Mouse (Mus musculus) right cerebral cortex, postnatal 25 days (tissue): ENCODE data around the gene C1qb.

Source experiments
- DNase-seq: peaks from one replicate; pipeline ENCODE4 v3.0.0; 2022

C1qb gene

DNA sequence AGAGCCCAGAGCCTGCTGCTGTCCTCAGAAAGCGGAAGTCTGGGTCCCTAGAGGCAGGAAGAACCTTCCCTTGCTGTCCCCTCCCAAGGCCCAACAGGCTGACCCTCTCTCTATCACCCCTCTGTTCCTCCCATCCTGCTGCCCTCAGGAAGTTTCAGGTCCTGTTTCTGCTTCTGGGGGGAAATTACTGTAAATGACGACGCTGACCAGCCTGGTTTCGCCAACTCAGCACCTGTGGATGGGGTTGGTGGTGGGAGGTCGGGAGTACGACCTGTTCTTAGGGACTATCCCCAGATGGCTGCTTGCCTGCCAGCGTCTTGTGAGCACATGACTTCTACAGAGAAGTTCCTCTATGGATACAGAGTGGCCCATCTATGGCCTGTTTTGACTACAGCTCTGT, at the start of gene C1qb:
Gene C1qb (minus strand): TSS at position 87 of the 400 bp plus-strand sequence.
- DNase-seq: no peak

DNA sequence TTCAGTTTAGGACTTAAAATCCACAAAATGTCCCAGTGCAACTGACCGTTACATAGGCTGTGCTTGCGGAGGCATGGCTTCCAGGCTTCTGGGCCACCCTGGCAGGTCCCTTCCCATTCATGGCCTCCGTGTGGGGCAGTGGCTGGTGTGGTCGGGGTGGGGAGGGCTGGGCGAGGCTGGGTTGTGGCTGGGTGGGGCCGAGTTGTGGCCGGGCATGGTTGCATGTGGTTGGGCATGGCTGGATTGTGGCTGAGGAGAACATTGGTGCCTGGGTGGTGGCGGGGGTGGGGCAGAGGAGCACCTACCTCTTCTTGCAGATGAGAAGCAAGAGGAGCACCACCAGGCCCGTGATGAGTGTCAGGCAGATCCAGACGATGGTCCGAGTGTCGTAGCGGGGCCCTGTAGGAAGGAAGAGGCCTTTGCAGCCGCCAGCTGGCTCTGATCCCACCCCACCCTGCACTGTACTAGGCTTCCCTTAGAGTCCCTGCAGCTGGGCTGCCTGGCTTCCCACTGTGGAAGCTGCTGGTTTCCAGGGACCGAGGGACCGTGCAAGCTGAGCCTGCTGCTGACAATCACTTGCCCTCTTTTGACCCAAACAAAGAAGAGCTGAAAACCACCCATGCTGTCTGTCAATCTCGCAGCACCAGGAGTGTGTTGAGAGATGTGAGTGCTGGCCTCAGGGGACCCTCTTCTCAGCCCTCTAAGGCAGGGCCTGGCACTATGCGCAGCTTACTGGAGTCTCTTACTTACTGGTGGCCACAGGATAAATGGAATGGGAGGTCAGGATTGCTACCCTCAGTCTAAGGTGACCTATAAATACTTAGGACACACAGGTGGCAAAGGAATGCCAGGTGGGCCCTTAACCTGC, 49.0 kb upstream of the C1qb start:
- no peak for DNase-seq

DNA sequence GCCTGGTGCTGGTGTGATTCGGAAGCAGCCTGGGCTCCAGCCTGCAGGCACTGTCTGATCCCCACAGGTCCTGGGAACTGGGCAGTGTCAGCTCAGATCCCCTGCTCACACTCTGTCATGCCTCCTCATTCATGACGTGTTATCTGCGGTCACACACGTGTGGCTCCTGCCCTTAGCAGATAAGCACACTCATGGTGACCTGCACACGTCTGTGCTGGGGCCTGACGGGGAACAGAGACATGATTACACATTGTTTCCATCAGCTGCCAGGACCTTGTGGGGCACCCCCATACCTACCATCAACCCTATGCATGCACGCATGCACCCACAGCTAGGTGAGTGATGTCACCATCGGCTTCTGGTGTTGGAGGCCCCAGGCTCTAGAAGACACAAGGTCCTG, 44.5 kb upstream of the C1qb start:
- no peak for DNase-seq

DNA sequence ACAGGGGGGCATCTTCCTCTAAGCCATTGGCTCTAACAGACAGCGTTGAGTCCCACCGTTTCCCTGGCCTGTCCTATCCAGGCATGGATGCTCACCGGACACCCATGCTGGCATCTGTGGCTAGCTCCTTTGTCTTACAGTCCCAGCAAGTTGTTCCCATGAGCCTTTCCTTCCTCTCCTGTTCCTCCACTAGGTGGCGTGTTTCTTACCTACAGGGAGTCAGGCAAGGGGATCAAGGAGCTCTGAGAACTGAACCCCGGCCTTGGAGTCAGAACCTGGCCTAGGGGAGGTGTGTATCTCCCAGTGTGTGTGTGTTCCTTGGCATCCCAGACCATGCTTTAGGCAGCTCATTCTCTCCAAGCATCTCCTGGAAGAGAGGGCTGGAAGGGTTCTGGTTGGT, 42.9 kb upstream of the C1qb start:
- no peak for DNase-seq

DNA sequence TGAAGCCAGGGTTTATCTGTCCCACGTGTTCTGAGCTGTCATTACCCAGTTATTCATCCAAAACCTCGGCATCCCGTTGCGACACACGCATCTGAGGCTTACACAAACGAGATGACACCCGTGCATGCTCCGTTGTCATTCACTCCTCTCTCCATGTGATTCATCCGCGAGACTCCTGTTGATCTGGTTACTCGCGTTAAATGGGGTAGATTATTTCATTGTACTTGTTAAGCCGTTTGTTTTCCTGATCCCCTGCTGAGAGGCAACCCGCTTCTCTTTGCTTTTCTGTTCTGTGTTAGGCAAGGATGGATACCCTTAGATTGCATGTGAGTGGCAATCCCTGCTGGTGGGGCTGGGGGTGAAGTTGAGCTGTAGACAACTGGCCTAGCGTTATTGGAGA, 39.8 kb upstream of the C1qb start:
- no peak for DNase-seq

DNA sequence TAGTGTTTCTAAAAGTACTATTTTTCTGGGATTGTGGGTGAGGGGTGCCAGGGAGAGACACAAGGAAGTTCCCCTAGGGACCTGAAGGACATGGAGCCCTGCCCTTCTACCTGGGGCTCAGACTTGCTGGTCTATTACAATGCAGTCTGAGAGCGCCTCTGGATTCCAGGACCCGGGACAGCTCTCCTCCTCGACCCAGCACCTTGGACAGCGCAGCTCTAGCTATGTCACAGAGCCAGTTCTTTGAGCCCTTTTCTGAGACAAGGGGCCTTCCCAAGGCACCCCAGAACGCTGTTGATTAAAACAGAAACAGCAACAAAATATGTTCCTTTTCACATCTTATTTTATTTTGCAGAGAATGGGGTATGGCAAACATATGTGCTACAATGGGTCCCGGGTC, 38.5 kb upstream of the C1qb start:
- no peak for DNase-seq

DNA sequence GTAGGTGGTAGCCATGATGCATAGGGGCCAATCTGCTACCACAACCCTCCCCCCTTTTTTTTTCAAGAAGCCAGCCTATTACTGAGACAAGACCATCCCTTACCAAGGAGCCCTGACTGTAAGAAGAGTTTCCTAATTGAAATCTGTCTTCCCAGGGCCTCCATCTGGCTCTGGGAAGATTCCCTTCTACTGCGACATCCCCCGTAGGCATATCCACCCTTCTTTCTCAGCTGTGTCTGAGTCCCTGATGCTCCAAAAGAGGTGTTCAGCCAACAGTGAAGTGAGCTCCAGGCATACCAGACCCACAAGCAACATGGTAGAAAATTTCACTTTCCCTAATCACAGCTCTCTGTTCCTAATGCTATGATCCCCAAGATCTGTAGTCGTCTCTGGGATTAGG, 33.5 kb upstream of the C1qb start:
- no peak for DNase-seq

DNA sequence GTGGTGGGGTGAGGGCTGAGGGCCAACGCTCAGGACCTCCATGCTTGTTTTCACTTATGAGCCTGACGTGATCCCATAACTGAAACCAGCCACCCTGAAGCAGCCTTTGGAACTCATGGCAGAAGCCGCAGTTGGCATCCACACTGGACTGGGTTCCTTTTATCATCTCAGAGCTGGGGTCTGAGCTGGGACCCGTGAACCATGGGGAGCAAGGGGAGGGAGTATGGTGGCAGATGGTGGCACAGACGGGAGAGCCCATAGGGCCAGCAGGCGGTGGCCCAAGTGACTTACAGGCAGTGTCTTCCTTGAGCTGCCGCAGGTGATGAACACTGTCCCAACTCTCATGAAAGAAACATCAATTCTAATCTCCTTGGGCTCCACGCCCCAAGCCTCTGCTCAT, 32.8 kb upstream of the C1qb start:
- no peak for DNase-seq

DNA sequence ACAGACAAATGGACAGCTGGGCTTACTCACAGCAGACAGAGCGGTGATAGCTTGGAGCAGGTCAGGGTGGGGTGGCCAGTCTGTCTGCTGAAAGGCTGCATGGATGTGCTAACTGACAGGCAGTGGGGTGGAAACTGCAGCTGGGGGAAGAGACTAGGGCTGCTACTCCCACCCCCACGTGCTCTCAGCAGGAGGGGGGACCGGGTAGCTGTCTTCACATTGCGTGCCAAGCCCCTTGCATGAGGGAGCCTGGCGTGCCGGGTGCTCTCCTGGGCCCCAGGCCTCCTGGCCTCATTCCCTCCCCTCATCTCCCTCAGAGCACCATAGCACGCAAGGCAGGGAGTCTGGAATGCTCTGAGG, 31.2 kb upstream of the C1qb start:
- no peak for DNase-seq

DNA sequence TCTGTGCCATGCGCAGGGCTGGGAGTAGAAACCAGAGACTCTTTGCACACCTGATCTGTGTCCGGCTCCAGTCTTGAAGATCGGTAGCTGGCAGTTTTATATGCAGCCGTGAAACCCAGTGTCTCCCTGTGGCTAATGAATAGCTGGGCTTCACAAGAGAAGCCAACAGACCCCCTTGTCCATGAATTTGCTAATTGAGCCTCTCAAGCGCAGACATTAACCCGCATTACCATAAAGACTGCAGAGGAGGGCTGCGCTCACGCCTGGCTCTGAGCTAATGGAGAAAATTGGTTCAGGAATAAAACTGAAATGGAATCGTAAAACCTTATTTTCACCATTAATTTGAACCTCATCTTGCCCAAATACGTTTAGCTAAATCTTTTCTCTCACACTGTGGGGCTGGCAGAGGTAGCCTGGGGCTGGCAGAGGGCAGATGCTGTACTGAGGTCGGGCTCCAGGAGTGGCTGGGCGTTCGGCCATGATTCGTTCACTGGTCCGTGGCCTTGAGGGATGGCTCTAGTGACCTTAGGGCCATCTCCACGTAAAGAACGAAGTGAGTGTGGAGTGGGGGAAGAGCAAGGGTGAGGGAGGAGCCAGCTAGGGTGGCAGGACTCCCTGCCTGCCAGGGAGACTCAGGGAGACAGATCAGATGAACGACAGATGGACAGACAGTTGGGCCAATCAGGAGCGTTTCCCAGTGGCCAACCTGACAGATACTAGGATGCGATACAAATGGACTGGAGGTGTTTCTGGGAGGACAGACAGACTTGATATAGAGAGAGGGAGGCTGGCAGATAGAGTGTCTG, 30.6 kb upstream of the C1qb start:
- no peak for DNase-seq

DNA sequence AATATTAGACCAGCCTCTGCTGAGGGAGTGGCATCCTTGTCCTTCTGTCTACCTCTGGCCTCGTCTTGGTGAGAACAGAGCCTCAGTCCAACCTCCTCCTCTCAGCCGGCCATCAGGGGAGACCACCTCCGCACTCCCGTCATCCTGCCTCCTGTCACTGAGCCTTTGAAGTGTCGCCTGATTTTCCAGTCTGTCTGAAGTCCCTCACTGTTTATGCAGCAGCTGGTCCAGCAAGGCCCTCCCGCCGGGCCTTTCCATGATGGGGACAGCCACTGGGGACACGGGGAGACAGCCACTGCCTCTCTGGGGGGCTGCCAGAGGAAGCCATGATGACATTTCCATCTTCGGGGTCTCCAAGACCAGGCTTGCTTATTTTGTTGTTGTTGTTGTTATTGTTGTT, 26.9 kb upstream of the C1qb start:
- no peak for DNase-seq

DNA sequence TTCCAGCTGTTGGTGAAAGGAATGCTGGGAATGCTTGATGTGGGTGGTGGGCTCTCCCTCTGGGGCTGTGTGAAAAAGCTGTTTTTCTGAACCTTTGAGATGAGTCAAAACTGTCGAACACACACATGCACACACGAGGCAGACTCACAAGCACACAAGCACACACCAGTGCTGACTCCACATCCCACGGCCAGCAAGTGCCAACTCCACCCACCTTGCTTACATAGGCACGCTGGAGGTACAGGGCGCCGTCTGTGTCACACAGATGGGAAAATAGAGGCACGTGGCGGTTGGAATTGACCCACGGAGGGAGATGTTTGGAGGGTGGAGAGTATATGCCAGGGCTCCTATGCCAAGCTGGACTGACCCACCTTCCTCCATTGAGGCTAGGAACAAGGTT, 25.8 kb upstream of the C1qb start:
- DNase-seq: no peak

DNA sequence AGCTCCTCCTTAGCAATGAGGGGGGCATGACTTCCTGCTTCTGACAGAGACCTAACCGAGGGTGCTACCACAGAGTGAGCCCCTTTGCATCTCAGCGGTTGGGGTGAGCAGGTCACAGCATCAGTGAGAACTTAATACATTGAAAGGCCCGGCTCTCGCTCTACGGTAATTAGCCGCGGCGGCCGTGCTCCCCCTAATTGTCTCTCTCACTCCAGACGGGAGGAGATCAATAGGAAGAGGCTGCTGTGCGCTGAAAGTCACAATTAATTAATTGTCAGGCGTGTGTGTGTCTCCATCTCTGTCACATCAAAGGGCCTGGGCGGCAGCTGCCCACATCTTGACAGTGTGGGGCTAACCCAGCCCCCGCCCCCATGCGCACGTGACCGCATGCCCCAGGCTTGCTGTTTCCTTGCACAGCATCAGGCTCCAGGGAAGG, 25.2 kb upstream of the C1qb start:
- no peak for DNase-seq

DNA sequence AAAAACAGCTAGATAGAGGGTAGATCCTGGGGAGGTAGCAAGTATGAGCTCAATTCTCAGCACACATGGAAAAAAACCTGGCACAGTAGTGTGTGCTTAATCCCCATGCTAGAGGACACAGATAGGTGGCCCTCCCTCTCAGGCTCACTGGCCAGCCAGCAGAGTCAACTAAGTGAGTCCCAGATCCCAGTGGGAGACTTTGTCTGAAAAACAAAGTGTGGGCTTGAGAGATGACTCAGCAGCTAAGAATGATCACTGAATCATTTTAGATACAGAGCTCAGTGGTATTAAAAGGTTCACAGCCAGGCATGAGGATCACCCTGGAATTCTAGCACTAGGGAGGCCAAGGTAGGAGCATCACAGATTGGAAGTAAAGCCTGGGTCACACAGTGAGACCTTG, 21.8 kb upstream of the C1qb start:
- DNase-seq: no peak

DNA sequence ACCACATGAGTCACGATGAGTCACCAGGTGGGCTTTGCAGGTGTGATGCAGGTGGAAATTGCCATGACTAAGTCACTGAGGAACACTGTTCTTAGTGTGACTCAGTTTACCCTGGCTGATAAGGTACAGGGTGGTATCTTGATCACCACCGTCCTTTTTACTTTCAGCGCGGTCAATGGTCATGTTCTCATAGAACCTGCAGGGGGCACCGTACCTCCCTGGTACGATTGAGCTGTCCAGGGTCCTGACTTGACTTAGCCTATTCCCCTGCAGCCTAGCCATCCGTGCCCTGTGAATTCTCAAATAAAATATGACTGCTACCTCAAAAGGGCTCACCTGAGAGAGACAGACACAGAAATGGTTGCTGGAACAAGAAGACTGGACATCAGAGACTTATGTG, 21.0 kb upstream of the C1qb start:
- no peak for DNase-seq

DNA sequence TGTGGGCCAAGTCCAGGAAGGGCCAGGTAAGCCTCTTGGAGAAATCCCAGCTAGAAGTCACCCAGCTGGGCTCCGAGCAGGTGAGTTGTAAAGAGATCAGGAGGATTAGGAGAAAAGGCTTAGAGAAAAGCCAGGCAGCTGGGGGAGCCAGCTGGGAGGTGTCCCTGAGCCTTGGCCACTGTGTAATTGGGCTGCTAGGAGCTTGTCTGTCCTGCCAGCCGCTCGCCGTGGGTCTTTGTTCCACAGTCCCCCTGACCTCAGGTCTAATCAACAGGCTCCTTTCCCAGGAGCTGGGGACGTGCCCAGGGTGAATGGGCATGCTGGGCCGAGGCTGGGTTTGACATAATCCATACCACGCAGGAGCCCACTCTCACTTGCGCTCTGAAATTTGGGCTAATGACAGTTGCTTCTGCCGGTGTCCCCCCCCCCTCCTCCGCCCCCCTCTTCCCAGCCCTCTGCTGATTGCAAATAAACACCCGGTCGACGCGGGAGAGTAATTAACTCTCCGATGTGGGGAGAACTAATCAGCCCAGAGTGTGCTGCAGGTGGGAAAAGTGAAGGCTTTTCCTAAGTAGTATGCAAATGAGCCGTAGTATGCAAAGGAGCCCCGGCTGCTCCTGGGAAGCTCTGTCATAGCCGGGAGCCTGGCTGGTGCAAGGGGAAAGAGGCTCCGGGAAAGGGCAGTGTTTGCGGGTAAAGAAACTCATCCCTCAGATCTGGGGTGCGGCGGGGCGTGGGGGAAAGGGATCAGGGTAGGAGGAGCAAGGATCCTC, 19.0 kb upstream of the C1qb start:
- DNase-seq: no peak

DNA sequence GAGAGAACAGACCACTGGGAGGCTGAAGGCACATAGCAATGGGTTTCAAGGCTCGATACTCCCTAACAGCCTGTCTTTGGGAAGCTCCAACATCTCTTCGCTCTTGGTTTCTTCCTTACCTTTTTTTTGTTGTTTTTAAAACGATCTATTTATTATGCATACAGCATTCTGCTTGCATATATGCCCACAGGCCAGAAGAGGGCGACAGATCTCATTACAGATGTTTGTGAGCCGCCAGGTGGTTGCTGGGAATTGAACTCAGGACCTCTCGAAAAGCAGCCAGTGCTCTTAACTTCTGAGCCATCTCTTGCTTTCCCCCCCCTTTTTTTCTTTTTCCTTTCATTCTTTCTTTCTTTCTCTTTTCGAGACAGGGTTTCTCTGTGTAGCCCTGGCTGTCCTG, 13.2 kb upstream of the C1qb start:
- no peak for DNase-seq

DNA sequence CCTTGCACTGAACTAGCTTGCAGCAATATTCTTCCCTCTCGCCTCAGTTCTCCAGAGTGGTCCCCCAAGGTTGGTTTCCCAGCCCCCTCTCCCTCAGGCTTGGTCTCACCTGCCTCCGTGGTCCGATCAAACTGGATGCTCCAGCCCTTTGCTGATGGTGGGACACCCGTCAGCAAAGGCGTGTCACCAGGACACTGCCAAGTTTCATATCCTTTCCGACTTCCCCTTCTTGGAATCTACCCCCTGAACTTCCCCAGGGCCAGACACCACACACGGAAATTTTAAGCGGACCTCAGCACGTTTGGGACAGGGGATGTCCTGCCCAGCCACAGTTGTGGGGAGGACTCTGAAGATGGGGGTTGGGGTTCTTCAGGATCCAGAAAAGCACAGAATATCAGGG, 12.7 kb upstream of the C1qb start, which contains the start of gene C1qa:
Gene C1qa (minus strand): TSS at position 167 of the 400 bp plus-strand sequence.
- DNase-seq: no peak

DNA sequence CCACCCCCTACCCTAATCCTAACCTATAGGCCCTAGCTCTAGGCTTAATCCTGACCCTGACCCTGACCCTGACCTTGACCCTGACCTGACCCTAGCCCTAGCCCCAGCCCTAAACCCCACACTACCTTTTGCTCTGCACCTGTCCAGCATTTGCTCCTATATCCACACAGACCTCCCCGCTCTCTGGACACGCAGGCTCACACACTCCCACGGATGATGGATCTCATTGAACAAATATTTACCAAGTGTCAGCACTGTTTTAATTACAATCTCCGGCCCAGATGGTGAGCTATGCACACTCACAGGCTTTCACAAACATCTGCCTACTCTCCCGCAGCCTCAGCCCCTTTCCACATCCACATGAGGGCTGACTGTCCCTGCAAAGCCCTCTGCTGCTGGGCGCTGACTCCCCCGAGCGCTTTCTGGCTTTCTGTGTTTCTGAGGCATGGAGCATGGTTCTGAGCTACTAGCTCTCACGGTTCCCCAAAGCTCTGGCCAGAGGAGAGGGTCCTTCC, 12.2 kb upstream of the C1qb start:
- no peak for DNase-seq

DNA sequence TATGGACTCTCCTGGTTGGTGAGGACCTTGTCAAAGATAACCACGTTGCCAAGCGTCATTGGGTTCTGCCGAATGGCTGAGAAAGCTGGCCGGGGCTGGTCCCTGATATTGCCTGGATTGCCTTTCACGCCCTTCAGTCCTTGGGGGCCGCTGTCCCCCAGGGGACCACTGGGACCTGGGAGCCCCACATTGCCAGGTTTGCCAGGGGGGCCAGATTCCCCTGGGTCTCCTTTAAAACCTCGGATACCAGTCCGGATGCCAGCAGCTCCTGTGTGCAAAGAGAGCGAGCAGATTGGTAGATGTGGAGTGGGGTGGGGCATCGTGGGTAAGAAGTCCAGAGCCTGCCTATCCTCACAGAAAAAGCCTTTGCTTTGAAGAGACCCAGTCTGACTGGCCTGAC, 10.5 kb upstream of the C1qb start:
- DNase-seq: no peak

DNA sequence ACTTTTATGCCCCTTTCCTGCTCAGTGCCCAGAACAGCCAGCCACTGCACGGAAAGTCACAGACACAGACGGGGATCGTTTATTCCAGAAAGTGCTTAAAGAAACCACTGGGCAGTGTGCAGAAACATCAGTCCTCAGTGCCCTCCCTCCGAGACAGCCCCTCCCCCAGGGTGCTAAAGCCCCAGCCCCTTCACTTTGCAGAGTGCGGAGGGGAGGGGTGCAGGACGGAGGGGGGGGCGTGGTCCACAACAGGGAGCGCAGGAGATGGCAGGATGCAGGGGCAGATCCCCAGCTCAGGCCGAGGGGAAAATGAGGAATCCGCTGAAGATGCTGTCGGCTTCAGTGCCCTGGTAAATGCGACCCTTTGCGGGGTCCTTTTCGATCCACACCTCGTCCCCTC, 9.9 kb upstream of the C1qb start:
- no peak for DNase-seq

DNA sequence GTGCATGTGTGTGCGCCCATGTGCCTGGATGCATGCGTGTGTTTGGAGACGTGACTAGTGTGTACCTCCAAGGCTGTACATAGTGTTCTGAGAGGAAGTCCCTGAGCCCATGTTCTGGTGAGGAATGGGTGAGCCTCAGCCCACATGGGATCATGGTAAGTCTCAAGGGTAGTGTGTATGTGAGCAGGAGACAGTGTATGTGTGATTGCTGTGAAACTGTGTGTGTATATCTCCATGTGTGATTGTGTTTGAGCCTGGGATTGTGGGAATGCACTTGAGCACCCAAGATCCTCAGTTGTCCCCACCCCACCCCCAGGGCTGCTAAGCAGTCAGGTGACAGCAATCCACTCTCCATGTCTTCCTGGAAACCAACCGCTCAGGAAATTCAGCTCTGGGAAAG, 8.8 kb upstream of the C1qb start:
- no peak for DNase-seq
